Mouse (Mus musculus): Measurements from ENCODE around the gene Tnr. TPM values are rescaled to one million over a fixed set of nuclear protein-coding genes. Genes with fewer than 3 reads are reported as not detected.

Gene Tnr
- polyA plus RNA-seq, 1 experiment from 2014 or later = not detected

GRCm38 (mm10) chr1:159678221-159678935 lies 154.8 kb downstream of the Tnr start:
- H3K27me3 ChIP-seq (ENCODE audit: control insufficient read depth, insufficient read depth, low read length) = no peaks in the 10 kb centered on the region
- no peak overlapping the region for H3K27ac ChIP-seq (replicated peaks; ENCODE audit: low read depth, low read length)
- DNase-seq (ENCODE audit: low spot score) (no peak), ATAC-seq (ENCODE audit: insufficient number of reproducible peaks, low FRiP score, low TSS enrichment, low read depth) (no peak)
- no peak overlapping the region for H3K4me3 ChIP-seq (ENCODE audit: low read depth, low read length)
- 76% methylated on average over 10 of the region's 10 CpGs for WGBS
- H3K36me3 ChIP-seq (ENCODE audit: control insufficient read depth, insufficient read depth, low read length) = no peaks in the 10 kb centered on the region
- no peaks in the 10 kb centered on the region for H3K4me1 ChIP-seq (ENCODE audit: control insufficient read depth, insufficient read depth, low read length)
- H3K9me3 ChIP-seq (ENCODE audit: control insufficient read depth, low read length) = no peaks in the 10 kb centered on the region
- no peak overlapping the region for H3K9ac ChIP-seq (ENCODE audit: low read length)
- H3K4me2 ChIP-seq (ENCODE audit: low read depth, severe bottlenecking) = no peak overlapping the region

- Histone ChIP-seq H3K9me3 (ENCODE audit: control insufficient read depth, low read length) (no peaks in the 10 kb centered on the region), H3K4me1 (ENCODE audit: control insufficient read depth, insufficient read depth, low read length) (no peaks in the 10 kb centered on the region), H3K4me2 (ENCODE audit: low read depth, severe bottlenecking) (no peak overlapping the region), H3K4me3 (ENCODE audit: low read depth, low read length) (no peak overlapping the region), H3K27me3 (ENCODE audit: control insufficient read depth, insufficient read depth, low read length) (no peaks in the 10 kb centered on the region), H3K9ac (ENCODE audit: low read length) (no peak overlapping the region), H3K27ac (replicated peaks; ENCODE audit: low read depth, low read length) (no peak overlapping the region), H3K36me3 (ENCODE audit: control insufficient read depth, insufficient read depth, low read length) (no peaks in the 10 kb centered on the region)
- 83% methylated on average over 2 of the region's 2 CpGs for WGBS
- DNase-seq (ENCODE audit: low spot score) (no peak), ATAC-seq (ENCODE audit: insufficient number of reproducible peaks, low FRiP score, low TSS enrichment, low read depth) (no peak)
These were observed 157.7 kb downstream of the Tnr start for GRCm38 (mm10) chr1:159681252-159681651.

GRCm38 (mm10) chr1:159686476-159687231 lies 163.1 kb downstream of the Tnr start:
- ATAC-seq (ENCODE audit: insufficient number of reproducible peaks, low FRiP score, low TSS enrichment, low read depth) = 0 out of 2 replicates have a peak, but pooled peaks have one; percentile 44
- no peaks in the 10 kb centered on the region for H3K9me3 ChIP-seq (ENCODE audit: control insufficient read depth, low read length)
- WGBS = 34% methylated on average over 9 of the region's 9 CpGs
- no peaks in the 10 kb centered on the region for H3K4me1 ChIP-seq (ENCODE audit: control insufficient read depth, insufficient read depth, low read length)
- peak; percentile 45 for DNase-seq (ENCODE audit: low spot score)
- H3K4me3 ChIP-seq (ENCODE audit: low read depth, low read length) = no peak overlapping the region
- H3K9ac ChIP-seq (ENCODE audit: low read length) = no peak overlapping the region
- no peak overlapping the region for H3K27ac ChIP-seq (replicated peaks; ENCODE audit: low read depth, low read length)
- H3K36me3 ChIP-seq (ENCODE audit: control insufficient read depth, insufficient read depth, low read length) = no peaks in the 10 kb centered on the region
- no peaks in the 10 kb centered on the region for H3K27me3 ChIP-seq (ENCODE audit: control insufficient read depth, insufficient read depth, low read length)
- H3K4me2 ChIP-seq (ENCODE audit: low read depth, severe bottlenecking) = no peak overlapping the region

GRCm38 (mm10) chr1:159696717-159697116 lies 173.1 kb downstream of the Tnr start:
- Histone ChIP-seq H3K9ac (ENCODE audit: low read length) (no peak overlapping the region), H3K36me3 (ENCODE audit: control insufficient read depth, insufficient read depth, low read length) (no peaks in the 10 kb centered on the region), H3K4me3 (ENCODE audit: low read depth, low read length) (no peak overlapping the region), H3K27ac (replicated peaks; ENCODE audit: low read depth, low read length) (no peak overlapping the region), H3K9me3 (ENCODE audit: control insufficient read depth, low read length) (no peaks in the 10 kb centered on the region), H3K27me3 (ENCODE audit: control insufficient read depth, insufficient read depth, low read length) (no peaks in the 10 kb centered on the region), H3K4me2 (ENCODE audit: low read depth, severe bottlenecking) (no peak overlapping the region), H3K4me1 (ENCODE audit: control insufficient read depth, insufficient read depth, low read length) (no peaks in the 10 kb centered on the region)
- ATAC-seq (ENCODE audit: insufficient number of reproducible peaks, low FRiP score, low TSS enrichment, low read depth) = no peak
- WGBS = 66% methylated on average over 4 of the region's 4 CpGs
- no peak for DNase-seq (ENCODE audit: low spot score)

- H3K4me2 ChIP-seq (ENCODE audit: low read depth, severe bottlenecking) = no peak overlapping the region
- H3K4me1 ChIP-seq (ENCODE audit: control insufficient read depth, insufficient read depth, low read length) = no peaks in the 10 kb centered on the region
- no peaks in the 10 kb centered on the region for H3K36me3 ChIP-seq (ENCODE audit: control insufficient read depth, insufficient read depth, low read length)
- no peak overlapping the region for H3K27ac ChIP-seq (replicated peaks; ENCODE audit: low read depth, low read length)
- no peaks in the 10 kb centered on the region for H3K27me3 ChIP-seq (ENCODE audit: control insufficient read depth, insufficient read depth, low read length)
- ATAC-seq (ENCODE audit: insufficient number of reproducible peaks, low FRiP score, low TSS enrichment, low read depth) (no peak), DNase-seq (ENCODE audit: low spot score) (peak; percentile 69)
- no peak overlapping the region for H3K4me3 ChIP-seq (ENCODE audit: low read depth, low read length)
- H3K9me3 ChIP-seq (ENCODE audit: control insufficient read depth, low read length) = no peaks in the 10 kb centered on the region
- H3K9ac ChIP-seq (ENCODE audit: low read length) = no peak overlapping the region
- 80% methylated on average over 8 of the region's 9 CpGs for WGBS
These were observed 178.5 kb downstream of the Tnr start for GRCm38 (mm10) chr1:159702038-159702437.

- Histone ChIP-seq H3K9me3 (ENCODE audit: control insufficient read depth, low read length) (no peaks in the 10 kb centered on the region), H3K27me3 (ENCODE audit: control insufficient read depth, insufficient read depth, low read length) (no peaks in the 10 kb centered on the region), H3K27ac (replicated peaks; ENCODE audit: low read depth, low read length) (no peak overlapping the region), H3K9ac (ENCODE audit: low read length) (no peak overlapping the region), H3K4me1 (ENCODE audit: control insufficient read depth, insufficient read depth, low read length) (no peaks in the 10 kb centered on the region), H3K4me2 (ENCODE audit: low read depth, severe bottlenecking) (no peak overlapping the region), H3K36me3 (ENCODE audit: control insufficient read depth, insufficient read depth, low read length) (no peaks in the 10 kb centered on the region), H3K4me3 (ENCODE audit: low read depth, low read length) (no peak overlapping the region)
- no peak for ATAC-seq (ENCODE audit: insufficient number of reproducible peaks, low FRiP score, low TSS enrichment, low read depth)
- no peak for DNase-seq (ENCODE audit: low spot score)
- WGBS = 92% methylated on average over 3 of the region's 3 CpGs
These were observed 181.4 kb downstream of the Tnr start for GRCm38 (mm10) chr1:159704925-159705324.

- DNase-seq (ENCODE audit: low spot score) (no peak), ATAC-seq (ENCODE audit: insufficient number of reproducible peaks, low FRiP score, low TSS enrichment, low read depth) (no peak)
- no peaks in the 10 kb centered on the region for H3K4me1 ChIP-seq (ENCODE audit: control insufficient read depth, insufficient read depth, low read length)
- H3K36me3 ChIP-seq (ENCODE audit: control insufficient read depth, insufficient read depth, low read length) = no peaks in the 10 kb centered on the region
- no peak overlapping the region for H3K4me2 ChIP-seq (ENCODE audit: low read depth, severe bottlenecking)
- 80% methylated on average over 1 of the region's 1 CpGs for WGBS
- no peak overlapping the region for H3K9ac ChIP-seq (ENCODE audit: low read length)
- no peaks in the 10 kb centered on the region for H3K27me3 ChIP-seq (ENCODE audit: control insufficient read depth, insufficient read depth, low read length)
- H3K9me3 ChIP-seq (ENCODE audit: control insufficient read depth, low read length) = no peaks in the 10 kb centered on the region
- no peak overlapping the region for H3K27ac ChIP-seq (replicated peaks; ENCODE audit: low read depth, low read length)
- H3K4me3 ChIP-seq (ENCODE audit: low read depth, low read length) = no peak overlapping the region
These were observed 192.7 kb downstream of the Tnr start for GRCm38 (mm10) chr1:159716301-159716700.

GRCm38 (mm10) chr1:159717016-159717415 lies 193.4 kb downstream of the Tnr start:
- Histone ChIP-seq H3K4me3 (ENCODE audit: low read depth, low read length) (no peak overlapping the region), H3K9ac (ENCODE audit: low read length) (no peak overlapping the region), H3K27ac (replicated peaks; ENCODE audit: low read depth, low read length) (no peak overlapping the region), H3K36me3 (ENCODE audit: control insufficient read depth, insufficient read depth, low read length) (no peaks in the 10 kb centered on the region), H3K27me3 (ENCODE audit: control insufficient read depth, insufficient read depth, low read length) (no peaks in the 10 kb centered on the region), H3K4me2 (ENCODE audit: low read depth, severe bottlenecking) (no peak overlapping the region), H3K9me3 (ENCODE audit: control insufficient read depth, low read length) (no peaks in the 10 kb centered on the region), H3K4me1 (ENCODE audit: control insufficient read depth, insufficient read depth, low read length) (no peaks in the 10 kb centered on the region)
- ATAC-seq (ENCODE audit: insufficient number of reproducible peaks, low FRiP score, low TSS enrichment, low read depth) (no peak), DNase-seq (ENCODE audit: low spot score) (no peak)
- WGBS = 82% methylated on average over 9 of the region's 9 CpGs

Data from limb, embryonic 11.5 days (tissue).